Mouse (Mus musculus) forebrain, embryonic 10.5 days (tissue): ENCODE measurements around the gene Aatk. TPM values are rescaled to one million over a fixed set of nuclear protein-coding genes. Genes with fewer than 3 reads are reported as not detected.
A peak's percentile ranks its signal among the peaks of the same experiment; 100 is the strongest.

Source experiments
- DNase-seq: peaks from one replicate; pipeline ENCODE4 v3.0.0-alpha.2; 2017; ENCODE audit warnings: low spot score; ENCODE audit errors: extremely low spot score
- H3K27ac ChIP-seq: fragments of 300-500 bp; sonication (generic); 2 replicates; pipeline ENCODE4 v1.5.1; 2016; ENCODE audit warnings: mild to moderate bottlenecking
- H3K27me3 ChIP-seq: fragments of 300-500 bp; sonication (generic); 2 replicates; pipeline ENCODE4 v1.6.1; 2016; ENCODE audit warnings: mild to moderate bottlenecking; ENCODE audit not compliant: poor library complexity, severe bottlenecking
- H3K36me3 ChIP-seq: fragments of 300-500 bp; sonication (generic); replicated peaks from 2 replicates; pipeline ENCODE4 v1.6.1; 2016; ENCODE audit warnings: mild to moderate bottlenecking, moderate library complexity
- H3K4me1 ChIP-seq: fragments of 300-500 bp; sonication (generic); 2 replicates; pipeline ENCODE4 v1.6.1; 2016
- H3K4me3 ChIP-seq: fragments of 300-500 bp; sonication (generic); 2 replicates; pipeline ENCODE4 v1.5.1; 2016; ENCODE audit warnings: mild to moderate bottlenecking, moderate library complexity
- H3K9me3 ChIP-seq: fragments of 300-500 bp; sonication (generic); 2 replicates; pipeline ENCODE4 v1.6.1; 2016; ENCODE audit warnings: mild to moderate bottlenecking, moderate library complexity
- WGBS: fragments of 180-500 bp; shearing (Covaris S2); methylation state at CpG from one replicate; pipeline ENCODE4 v1.1.7; 2016; 5-methylcytosine and 5-hydroxymethylcytosine counted together
- microRNA counts: library from miRNA; unstranded; fragments of <30 nt; microRNA quantifications from one replicate; lab custom pipeline; 2017
- microRNA-seq: library from miRNA; unstranded; fragments of <30 nt; microRNA quantifications from one replicate; pipeline ENCODE4, GENCODE M21; 2017
- polyA plus RNA-seq: library from polyadenylated mRNA; unstranded; fragments of >200 nt; fragmentation: Nextera tagmentation; extraction: Ambion mirVana; gene quantifications from 2 replicates; pipeline ENCODE4 v1.2.1, GENCODE M21; 2016

The Aatk gene
- polyA plus RNA-seq, 1 experiment from 2014 or later, result 1.8 TPM

DNA sequence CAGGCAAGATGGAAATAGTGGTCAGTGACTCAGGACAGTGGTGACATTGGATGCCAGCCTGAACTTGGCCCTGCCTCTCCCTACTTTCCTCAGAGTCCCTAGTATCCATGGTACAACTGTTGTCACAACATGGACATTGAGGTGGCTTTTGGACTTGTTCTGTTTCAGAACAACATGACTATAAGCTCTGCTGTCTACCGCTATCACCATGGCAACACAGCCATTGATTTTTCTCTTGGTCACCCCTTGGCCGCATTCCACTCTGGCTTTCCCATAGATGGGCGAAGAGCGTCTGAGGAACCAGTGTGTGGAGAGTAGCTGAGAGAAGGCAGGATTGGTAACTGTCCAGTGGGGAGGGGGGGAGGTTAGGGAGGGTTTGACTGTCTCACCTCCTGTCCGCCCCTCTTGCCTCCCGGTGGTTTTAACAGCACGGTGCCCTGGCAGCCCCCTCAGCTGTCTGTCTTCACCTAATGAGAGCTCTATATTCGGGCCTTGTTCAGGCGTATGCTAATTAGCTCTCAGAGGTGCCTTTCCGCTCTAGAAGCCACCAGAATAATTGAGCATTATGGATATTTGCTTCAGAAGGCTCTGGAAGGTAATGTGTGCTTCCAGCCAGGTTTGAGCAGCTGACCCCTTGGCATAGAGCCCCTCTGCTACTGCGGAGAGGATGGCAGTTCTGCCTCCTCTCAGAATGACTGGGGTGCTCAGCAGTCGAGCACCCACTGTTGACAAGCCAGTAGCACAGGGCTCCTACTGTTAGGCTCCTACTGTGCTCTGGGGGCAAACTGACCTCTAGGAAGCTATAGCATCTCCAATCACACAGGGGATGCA lies 76.7 kb downstream of the Aatk start:
- Histone ChIP-seq H3K4me3 (no peak overlapping the region), H3K4me1 (peaks cover 52% of the 10 kb centered on the region), H3K27me3 (no peaks in the 10 kb centered on the region), H3K36me3 (peaks cover 8% of the 10 kb centered on the region), H3K9me3 (no peaks in the 10 kb centered on the region), H3K27ac (peak overlapping the region; percentile 51)
- no peak for DNase-seq
- WGBS, result 69% methylated on average over 12 of the region's 12 CpGs

DNA sequence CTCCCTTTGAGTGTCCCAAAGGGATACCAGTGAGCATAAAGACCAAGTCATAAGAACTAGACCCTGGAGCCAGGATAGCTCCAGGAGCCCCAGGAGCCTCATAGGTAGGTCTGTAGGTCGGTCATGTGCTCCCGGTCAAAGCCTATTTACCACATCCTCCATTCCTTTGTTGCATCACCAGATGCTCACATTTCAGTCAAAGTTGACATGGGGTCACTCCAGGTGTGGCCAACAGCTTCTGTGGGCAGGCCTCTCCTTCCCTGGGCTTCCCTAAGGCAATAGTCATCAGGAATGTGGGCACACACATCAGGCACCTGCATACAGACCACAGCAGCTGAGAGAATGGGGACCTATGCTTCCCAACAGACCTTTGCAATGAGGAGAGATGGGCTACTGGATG lies 79.1 kb downstream of the Aatk start:
- Histone ChIP-seq H3K9me3 (no peaks in the 10 kb centered on the region), H3K4me3 (no peak overlapping the region), H3K27ac (no peak overlapping the region), H3K36me3 (peaks cover 4% of the 10 kb centered on the region; the same call in 1 of the 2 replicates), H3K27me3 (no peaks in the 10 kb centered on the region), H3K4me1 (peaks cover 64% of the 10 kb centered on the region)
- 88% methylated on average over 2 of the region's 2 CpGs for WGBS
- no peak for DNase-seq

DNA sequence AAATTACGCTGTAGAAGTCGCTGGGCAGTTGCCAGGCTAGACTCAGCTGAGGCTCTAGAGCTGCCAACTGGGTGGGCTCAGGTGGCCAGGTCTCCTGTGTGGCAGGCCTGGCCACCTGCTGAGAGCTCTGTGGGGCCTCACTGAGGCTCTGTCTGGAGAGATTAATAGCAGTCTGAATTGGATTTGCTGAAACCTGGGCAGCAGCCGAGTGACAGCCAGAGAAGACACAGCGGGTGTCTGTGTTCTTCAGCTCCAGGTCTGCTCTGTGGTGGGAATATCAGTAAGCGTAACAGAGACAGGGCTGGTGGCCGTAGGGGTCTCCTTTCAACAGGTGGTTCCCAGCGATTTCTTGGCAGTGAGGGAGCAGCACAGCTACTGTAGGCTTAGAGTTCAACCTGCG lies 79.6 kb downstream of the Aatk start:
- peaks cover 4% of the 10 kb centered on the region; the same call in 1 of the 2 replicates for H3K36me3 ChIP-seq
- 80% methylated on average over 8 of the region's 8 CpGs for WGBS
- DNase-seq, result no peak
- H3K9me3 ChIP-seq, result no peaks in the 10 kb centered on the region
- no peaks in the 10 kb centered on the region for H3K27me3 ChIP-seq
- no peak overlapping the region for H3K4me3 ChIP-seq
- H3K27ac ChIP-seq, result peak overlapping the region; percentile 36; the same call in 1 of the 2 replicates
- H3K4me1 ChIP-seq, result peaks cover 64% of the 10 kb centered on the region

DNA sequence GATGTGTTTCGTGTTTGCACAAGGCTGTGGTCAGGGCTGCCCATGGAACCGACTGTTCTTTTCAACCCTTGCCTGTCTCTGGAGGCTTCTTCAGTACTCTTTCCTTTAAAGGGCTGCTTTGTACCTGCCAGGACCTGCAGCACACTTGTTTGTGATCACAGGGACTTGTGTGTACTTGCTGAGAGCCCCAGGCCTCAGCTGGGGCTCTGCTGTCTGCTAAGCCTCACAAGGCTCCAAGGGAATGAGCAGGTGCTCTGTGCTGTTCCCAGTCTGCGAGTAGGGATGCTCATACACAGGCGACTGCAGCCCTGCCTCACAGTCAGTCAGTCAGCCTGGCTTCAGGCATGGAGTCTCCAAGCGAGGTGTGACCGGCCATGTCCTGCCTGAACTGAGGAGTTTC lies 80.7 kb downstream of the Aatk start:
- Histone ChIP-seq H3K27me3 (no peaks in the 10 kb centered on the region), H3K27ac (peak overlapping the region; percentile 44; the same call in 1 of the 2 replicates), H3K4me3 (no peak overlapping the region), H3K9me3 (no peaks in the 10 kb centered on the region), H3K4me1 (peaks cover 59% of the 10 kb centered on the region), H3K36me3 (peaks cover 9% of the 10 kb centered on the region; the same call in 1 of the 2 replicates)
- no peak for DNase-seq
- WGBS, result 86% methylated on average over 6 of the region's 6 CpGs

DNA sequence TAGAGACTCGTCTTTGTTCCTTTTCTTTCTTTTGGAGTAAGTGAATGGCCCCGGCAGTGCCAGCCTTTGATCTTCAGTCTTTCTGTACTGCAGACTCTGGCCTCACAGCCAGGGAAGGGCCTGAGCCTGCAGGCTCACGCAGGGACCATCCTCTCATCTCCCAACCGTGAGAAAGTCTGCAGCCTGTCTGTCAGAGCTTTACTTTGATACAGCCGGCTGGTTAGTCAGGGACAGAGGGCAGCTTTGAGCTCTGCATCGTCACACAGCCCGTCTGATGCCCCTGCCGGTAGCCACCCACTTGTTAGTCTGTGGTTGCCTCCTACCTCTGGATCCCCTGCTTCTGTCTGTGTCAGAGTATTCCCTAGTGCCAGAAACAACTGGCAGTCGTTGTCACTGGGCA lies 81.9 kb downstream of the Aatk start:
- no peak for DNase-seq
- Histone ChIP-seq H3K4me1 (peaks cover 46% of the 10 kb centered on the region), H3K4me3 (no peak overlapping the region), H3K36me3 (peaks cover 22% of the 10 kb centered on the region; the same call in 1 of the 2 replicates), H3K9me3 (no peaks in the 10 kb centered on the region), H3K27ac (peak overlapping the region; percentile 67), H3K27me3 (no peaks in the 10 kb centered on the region)
- 14% methylated on average over 9 of the region's 9 CpGs for WGBS

DNA sequence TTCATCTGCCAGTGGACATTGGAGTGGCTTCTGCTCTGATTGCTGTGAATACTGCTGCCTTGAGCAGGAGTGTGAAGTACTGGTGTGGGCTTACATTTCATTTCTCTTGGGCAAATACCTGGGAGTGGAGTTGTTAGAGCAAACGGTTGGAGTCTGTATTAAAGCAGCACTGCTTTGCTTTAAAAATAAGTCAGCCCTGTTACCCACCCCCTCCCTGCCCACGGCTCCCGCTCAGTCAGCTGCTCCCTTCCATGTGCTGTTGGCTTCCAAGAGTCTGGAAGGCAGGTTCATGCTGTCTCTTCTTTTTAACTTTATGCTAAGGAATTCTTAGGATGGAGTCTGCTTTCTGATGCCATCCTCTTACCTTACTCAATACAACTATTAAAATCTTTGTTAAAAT lies 85.5 kb downstream of the Aatk start:
- no peak overlapping the region for H3K4me3 ChIP-seq
- H3K4me1 ChIP-seq, result peaks cover 34% of the 10 kb centered on the region
- H3K27me3 ChIP-seq, result no peaks in the 10 kb centered on the region
- peaks cover 22% of the 10 kb centered on the region; the same call in 1 of the 2 replicates for H3K36me3 ChIP-seq
- no peak overlapping the region for H3K27ac ChIP-seq
- no peaks in the 10 kb centered on the region for H3K9me3 ChIP-seq
- 89% methylated on average over 3 of the region's 3 CpGs for WGBS
- DNase-seq, result no peak

DNA sequence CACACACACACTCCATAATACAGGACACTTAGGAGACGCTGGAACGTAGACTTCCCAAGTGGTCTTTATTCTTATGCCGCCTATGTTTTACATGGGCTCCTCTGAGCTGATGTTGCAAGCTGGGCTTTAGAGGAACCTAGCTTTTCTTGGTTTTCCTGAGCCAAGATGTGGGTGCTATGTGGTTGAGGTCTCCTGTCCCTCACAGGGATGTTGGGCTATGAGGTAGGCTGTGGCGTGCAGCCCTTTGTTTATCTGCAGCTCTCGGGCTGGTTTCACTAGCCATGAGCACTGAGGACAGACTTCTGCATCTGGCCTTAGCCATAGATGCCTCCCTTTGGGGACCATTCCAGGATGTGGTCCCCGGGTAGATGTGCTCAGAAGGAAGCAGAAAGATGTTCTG lies 86.3 kb downstream of the Aatk start:
- Histone ChIP-seq H3K27ac (no peak overlapping the region), H3K36me3 (peaks cover 22% of the 10 kb centered on the region; the same call in 1 of the 2 replicates), H3K4me3 (no peak overlapping the region), H3K9me3 (no peaks in the 10 kb centered on the region), H3K27me3 (no peaks in the 10 kb centered on the region), H3K4me1 (peaks cover 29% of the 10 kb centered on the region)
- 96% methylated on average over 6 of the region's 6 CpGs for WGBS
- no peak for DNase-seq

DNA sequence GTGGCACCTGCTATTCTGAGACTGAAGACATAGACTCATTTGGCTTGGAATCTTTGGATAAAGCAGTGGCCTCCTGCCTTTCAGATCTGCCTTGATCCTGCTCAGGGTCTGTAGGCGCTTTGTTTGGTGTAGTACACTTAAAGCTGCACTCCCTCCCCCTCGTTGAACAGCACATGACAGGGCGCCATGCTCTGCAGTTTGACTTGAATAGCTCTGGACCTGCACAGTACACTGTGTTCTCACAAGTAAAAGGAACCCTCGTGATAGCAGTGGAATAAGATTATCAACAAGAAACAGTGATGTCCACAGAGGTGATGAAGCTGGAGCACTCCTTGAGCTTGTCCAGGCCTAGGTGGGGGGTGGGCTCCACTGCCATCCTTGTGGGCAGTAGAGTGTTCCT lies 87.3 kb downstream of the Aatk start:
- Histone ChIP-seq H3K27me3 (no peaks in the 10 kb centered on the region), H3K9me3 (no peaks in the 10 kb centered on the region), H3K36me3 (peaks cover 22% of the 10 kb centered on the region; the same call in 1 of the 2 replicates), H3K4me3 (no peak overlapping the region), H3K4me1 (peaks cover 25% of the 10 kb centered on the region), H3K27ac (no peak overlapping the region)
- WGBS, result 76% methylated on average over 4 of the region's 4 CpGs
- no peak for DNase-seq

DNA sequence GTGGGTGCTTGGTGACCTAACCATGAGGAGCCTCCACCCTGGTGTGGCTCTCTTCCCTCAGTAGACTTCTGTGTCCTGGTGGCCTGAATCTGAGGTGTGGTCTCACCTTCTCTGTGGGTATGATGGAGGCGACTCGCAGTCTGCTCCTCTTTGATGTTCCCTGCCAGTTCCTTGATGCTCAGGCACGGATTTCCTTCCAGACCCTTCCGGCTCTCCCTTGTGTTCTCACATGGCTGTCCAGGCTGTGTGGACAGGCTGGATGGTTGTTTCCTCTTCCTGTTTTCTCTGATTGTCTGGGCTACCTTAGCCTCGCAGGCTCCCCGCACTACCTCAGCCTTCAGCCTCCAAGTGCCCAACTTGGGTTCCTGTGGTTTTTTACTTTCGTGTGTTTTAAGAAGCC lies 88.1 kb downstream of the Aatk start:
- no peak overlapping the region for H3K4me3 ChIP-seq
- H3K4me1 ChIP-seq, result peaks cover 24% of the 10 kb centered on the region
- H3K27me3 ChIP-seq, result no peaks in the 10 kb centered on the region
- H3K27ac ChIP-seq, result no peak overlapping the region
- H3K36me3 ChIP-seq, result peaks cover 22% of the 10 kb centered on the region; the same call in 1 of the 2 replicates
- no peaks in the 10 kb centered on the region for H3K9me3 ChIP-seq
- WGBS, result 89% methylated on average over 7 of the region's 7 CpGs
- DNase-seq, result no peak

MicroRNAs within 50 kb of the gene (microRNA counts, 519-probe panel; counts per million panel counts)
- microRNA mmu-miR-338-3p (lab: Ali Mortazavi, UCI), result 341 counts per million, percentile 65 among the panel's probes with 10 or more counts
- microRNA mmu-miR-338-5p (lab: Ali Mortazavi, UCI), result 341 counts per million, percentile 65 among the panel's probes with 10 or more counts

Small RNA genes within 50 kb of the gene (microRNA-seq; reads per million reads assigned to microRNA genes)
- gene Gm25948 (not detected), gene Mir3065 (not detected), gene Mir338 (not detected)

Other genes starting within 250 kb of the Aatk start
- gene Chmp6, start 133.7 kb downstream of the Aatk start, polyA plus RNA-seq, result 114 and 124 TPM in 2 replicates
- 9.6 and 11.1 TPM in 2 replicates for gene Baiap2, start 104.4 kb downstream of the Aatk start, polyA plus RNA-seq
- 41.4 and 42.5 TPM in 2 replicates for gene Cep131, start 39.7 kb upstream of the Aatk start, polyA plus RNA-seq
- gene Tepsin, start 51.6 kb upstream of the Aatk start, polyA plus RNA-seq, result 17.7 and 20.6 TPM in 2 replicates
- 87.4 and 97.7 TPM in 2 replicates for gene Ndufaf8, start 51.8 kb upstream of the Aatk start, polyA plus RNA-seq
- gene Slc38a10, start 104.2 kb upstream of the Aatk start, polyA plus RNA-seq, result 90.6 and 93.2 TPM in 2 replicates
- 13.7 and 16.1 TPM in 2 replicates for gene Bahcc1, start 185.8 kb upstream of the Aatk start, polyA plus RNA-seq